ENCODE assay signal across 8 mouse cellular contexts in the genomic region with DNA sequence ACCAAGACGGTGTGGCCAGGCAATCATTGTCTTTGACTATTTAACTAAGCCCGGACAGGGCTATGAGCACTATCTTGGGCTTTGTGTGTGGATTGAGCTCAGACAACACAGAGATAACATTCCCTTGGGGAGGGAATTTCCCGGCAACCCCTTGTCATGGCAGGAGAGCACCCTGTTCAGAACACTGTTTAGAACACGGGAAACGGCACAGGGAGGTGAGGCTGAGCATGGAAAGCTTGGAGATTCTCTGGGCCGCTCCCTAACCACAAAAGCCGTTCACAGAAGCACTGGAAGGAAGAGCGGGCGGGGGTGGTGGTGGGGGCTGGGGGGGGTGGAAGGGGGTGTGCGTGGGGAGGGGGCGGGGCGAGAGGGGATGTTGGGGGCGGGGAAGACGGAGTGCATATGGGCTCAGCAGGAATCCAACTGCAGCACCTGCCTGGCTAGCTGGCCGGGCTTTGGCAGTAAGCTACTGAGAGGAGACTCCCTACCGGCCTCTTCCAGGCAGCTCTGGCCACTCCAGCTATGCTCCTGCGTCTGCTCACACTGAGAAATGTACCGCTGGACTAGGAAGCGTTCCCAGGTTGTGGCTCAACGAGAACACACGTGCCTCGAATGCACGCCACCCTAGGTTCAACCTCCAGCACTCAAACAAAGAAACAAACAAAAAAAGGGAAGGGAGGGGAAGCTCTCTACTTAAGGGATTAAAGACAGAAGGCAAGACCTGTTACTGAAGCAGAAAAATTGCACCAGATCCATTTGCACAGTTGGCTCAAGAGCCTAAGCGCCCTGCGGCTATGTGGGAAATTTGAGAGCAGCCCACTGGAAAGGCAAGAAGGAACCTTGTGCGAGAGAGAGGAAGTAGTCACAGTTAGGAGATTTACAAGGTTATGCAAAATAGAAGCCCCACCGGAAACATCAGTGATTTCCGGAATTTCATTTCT. TPM values are rescaled to one million over a fixed set of nuclear protein-coding genes. Genes with fewer than 3 reads are reported as not detected.
DNase-seq lines count a peak whose midpoint lies in the region; ATAC-seq and TF ChIP-seq lines count a peak whose summit lies in the region.

No protein-coding gene starts in this region.

- peak overlapping the region; percentile 64 for H3K4me2 ChIP-seq in liver, embryonic 15.5 days

- H3K27ac ChIP-seq in gastrocnemius, adult 2 months, result peak overlapping the region; percentile 82
- H3K27ac ChIP-seq in liver, embryonic 15.5 days (replicated peaks), result 0 out of 2 replicates have a peak overlapping the region, but pooled peaks have one; percentile 24

- peak; percentile 34 for DNase-seq in gastrocnemius, adult 18-20 months (ENCODE audit: low spot score)
- DNase-seq in gastrocnemius, postnatal 36 days, result no peak
- peak; percentile 89 for DNase-seq in cerebellum, adult 11-12 months
- DNase-seq in gastrocnemius, adult 2 months, result peak; percentile 59
- peak; percentile 81 for DNase-seq in induced T-regulatory cell, adult 2 months (ENCODE audit: low read depth)
- DNase-seq in neural tube, embryonic 10.5 days (ENCODE audit: extremely low spot score, low spot score), result peak; percentile 43
- DNase-seq in left cerebral cortex, adult 18-20 months (ENCODE audit: low spot score in 2 of 2), result no peak

- H3K27me3 ChIP-seq in liver, embryonic 15.5 days, result no peaks in the 10 kb centered on the region; the same call in 1 of the 2 replicates

- no peaks in the 10 kb centered on the region for H3K36me3 ChIP-seq in liver, embryonic 15.5 days (replicated peaks)

- WGBS in liver, embryonic 15.5 days (ENCODE audit: insufficient replicate concordance), result 3% methylated on average over 28 of the region's 28 CpGs

- ATAC-seq in liver, embryonic 15.5 days (ENCODE audit: insufficient read depth), result no peak; the same call in 1 of the 2 replicates

- H3K9me3 ChIP-seq in liver, embryonic 15.5 days (replicated peaks), result no peaks in the 10 kb centered on the region

- no peak for TF ChIP-seq CTCF in gastrocnemius, adult 2 months (IDR thresholded peaks at IDR 0.05)

- peak overlapping the region; percentile 61 for H3K4me3 ChIP-seq in gastrocnemius, adult 2 months
- H3K4me3 ChIP-seq in liver, embryonic 15.5 days (replicated peaks), result peak overlapping the region; percentile 29

- intact Hi-C loops in gastrocnemius, postnatal 36 days (cut with DNase I), result no loop called here
- intact Hi-C loops in gastrocnemius, adult 2 months (cut with DNase I), result no loop called here

- peaks cover 12% of the 10 kb centered on the region for H3K4me1 ChIP-seq in liver, embryonic 15.5 days (replicated peaks)

- no peak overlapping the region for H3K9ac ChIP-seq in liver, embryonic 15.5 days

RNA-seq across cellular contexts. Expression of a gene that starts 8.7 kb away (rescaled TPM):
- 1 to 10 TPM; 7.5 to 7.8 TPM for total RNA-seq in gastrocnemius, adult 18-20 months (2021)
- total RNA-seq in gastrocnemius, postnatal 36 days (2021), result 1 to 10 TPM; 6.8 to 9.3 TPM
- total RNA-seq in gastrocnemius, adult 2 months (2021), result 1 to 10 TPM; 7.8 to 9.1 TPM
- 4.1 and 4.8 TPM in 2 replicates for polyA plus RNA-seq in liver, embryonic 15.5 days (2015; fragmentation: Nextera tagmentation; extraction: Ambion mirVana)
- 10 to 100 TPM; 16.9 to 17.7 TPM for total RNA-seq in left cerebral cortex, adult 18-20 months (2021)

RNA-seq across cellular contexts. Expression of a gene that starts 31.0 kb away (rescaled TPM):
- 100 to 1,000 TPM; 568 to 588 TPM for total RNA-seq in gastrocnemius, adult 18-20 months (2021)
- total RNA-seq in gastrocnemius, postnatal 36 days (2021), result 100 to 1,000 TPM; 484 to 513 TPM
- 100 to 1,000 TPM; 513 to 579 TPM for total RNA-seq in gastrocnemius, adult 2 months (2021)
- polyA plus RNA-seq in liver, embryonic 15.5 days (2015; fragmentation: Nextera tagmentation; extraction: Ambion mirVana), result 390 and 490 TPM in 2 replicates
- total RNA-seq in left cerebral cortex, adult 18-20 months (2021), result 1,000 to 10,000 TPM; 2,232 to 2,307 TPM

RNA-seq across cellular contexts. Expression of a gene that starts 58.2 kb away (rescaled TPM):
- total RNA-seq in gastrocnemius, adult 18-20 months (2021), result 100 to 1,000 TPM; 140 to 164 TPM
- 100 to 1,000 TPM; 133 to 134 TPM for total RNA-seq in gastrocnemius, postnatal 36 days (2021)
- total RNA-seq in gastrocnemius, adult 2 months (2021), result 100 to 1,000 TPM; 128 to 151 TPM
- 121 and 131 TPM in 2 replicates for polyA plus RNA-seq in liver, embryonic 15.5 days (2015; fragmentation: Nextera tagmentation; extraction: Ambion mirVana)
- total RNA-seq in left cerebral cortex, adult 18-20 months (2021), result 100 to 1,000 TPM; 196 to 225 TPM

Comparison
In these comparisons a context has a peak if more than half of its experiments do, and no peak if none do; other contexts are left out.
1. DNase-seq: peak in gastrocnemius, adult 18-20 months (single experiment), cerebellum, adult 11-12 months (single experiment), gastrocnemius, adult 2 months (single experiment), induced T-regulatory cell, adult 2 months (single experiment) and neural tube, embryonic 10.5 days (single experiment); none in gastrocnemius, postnatal 36 days (0 of 2) and left cerebral cortex, adult 18-20 months (0 of 2).